Mouse (Mus musculus) embryo, embryonic 9.5 days (tissue): ENCODE measurements around the gene Mrc1.
"Not testable (repeated sequence)": the region's sequence is repeated elsewhere in the genome, so short reads cannot be mapped to it uniquely, and the experiment has no call there.

Experiments
- DNase-seq: peaks from one replicate; pipeline ENCODE4 v3.0.0-alpha.2; 2017; ENCODE audit errors: extremely low spot score

Gene Mrc1

DNA sequence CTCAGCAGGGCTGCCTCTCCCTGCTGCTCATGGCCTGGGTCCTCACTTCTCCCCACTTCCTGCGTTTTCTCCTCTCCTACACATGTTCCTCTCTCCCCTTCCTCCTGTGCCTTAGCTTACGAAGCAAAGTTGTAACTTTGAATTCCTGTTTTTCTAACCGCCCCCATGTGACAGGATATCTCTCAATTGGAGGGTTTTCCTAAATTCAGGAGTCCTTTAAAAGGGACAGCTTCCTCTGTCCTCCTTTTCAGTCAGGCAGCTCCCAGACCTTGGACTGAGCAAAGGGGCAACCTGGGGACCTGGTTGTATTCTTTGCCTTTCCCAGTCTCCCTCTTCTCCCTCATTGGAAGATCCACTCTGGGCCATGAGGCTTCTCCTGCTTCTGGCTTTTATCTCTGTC lies at the start of gene Mrc1:
Gene Mrc1 (plus strand): TSS at position 244 of the 400 bp plus-strand sequence.
- DNase-seq: no peak

DNA sequence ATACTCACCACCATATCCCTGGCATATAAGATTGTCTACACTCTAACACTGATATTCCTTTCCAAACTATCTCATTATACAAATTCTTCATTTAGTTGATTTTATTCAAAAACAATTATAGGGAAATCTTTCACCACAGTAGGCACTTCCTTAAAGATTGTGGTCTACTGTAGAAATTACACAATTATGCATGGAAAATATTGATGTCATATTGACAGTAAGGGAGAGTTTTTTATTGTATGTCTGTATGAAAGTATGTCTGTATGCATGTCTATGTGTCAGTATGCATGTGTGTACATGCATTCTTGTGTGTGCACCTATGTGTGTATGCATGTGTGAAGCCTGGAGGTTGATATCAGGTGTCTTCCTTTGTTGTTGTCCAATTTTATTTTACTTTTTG lies 44.8 kb upstream of the Mrc1 start:
- DNase-seq: no peak

DNA sequence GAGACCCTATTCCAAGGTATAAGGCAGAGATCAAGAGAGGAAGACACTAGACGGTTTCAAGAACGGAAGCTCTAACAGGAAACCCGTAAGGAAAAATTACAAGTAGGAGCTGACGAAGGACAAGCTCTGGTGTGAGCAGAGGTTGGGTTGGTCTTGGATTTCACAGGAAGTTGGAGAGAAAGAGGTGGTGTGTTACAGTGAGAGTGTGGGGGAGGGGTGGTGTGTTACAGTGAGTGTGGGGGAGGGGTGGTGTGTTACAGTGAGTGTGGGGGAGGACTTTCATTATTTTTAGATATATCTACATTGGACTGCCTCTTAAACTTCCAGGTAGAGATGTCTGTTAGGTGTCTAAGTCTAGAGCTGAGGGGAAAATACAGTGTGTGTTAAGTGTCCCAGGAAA lies 38.5 kb upstream of the Mrc1 start:
- DNase-seq: no peak

DNA sequence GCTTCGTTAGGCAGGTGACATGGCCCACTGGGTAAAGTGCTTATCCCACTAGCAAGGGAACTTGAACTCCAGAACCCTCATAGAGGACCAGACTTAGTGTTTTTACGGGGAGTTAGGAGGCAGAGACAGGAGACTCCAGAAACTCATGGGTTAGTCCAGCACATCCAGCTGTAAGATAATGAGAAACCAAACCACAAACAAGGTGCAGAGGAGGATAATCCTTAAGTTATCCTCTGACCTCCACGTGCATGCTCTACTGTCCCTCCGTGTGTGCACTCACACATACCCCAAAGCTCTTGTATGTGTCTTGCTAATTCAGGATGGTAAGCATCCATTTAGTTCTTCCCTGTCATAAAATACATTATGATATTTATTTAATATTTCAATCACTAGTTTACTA lies 37.6 kb upstream of the Mrc1 start:
- DNase-seq: no peak

DNA sequence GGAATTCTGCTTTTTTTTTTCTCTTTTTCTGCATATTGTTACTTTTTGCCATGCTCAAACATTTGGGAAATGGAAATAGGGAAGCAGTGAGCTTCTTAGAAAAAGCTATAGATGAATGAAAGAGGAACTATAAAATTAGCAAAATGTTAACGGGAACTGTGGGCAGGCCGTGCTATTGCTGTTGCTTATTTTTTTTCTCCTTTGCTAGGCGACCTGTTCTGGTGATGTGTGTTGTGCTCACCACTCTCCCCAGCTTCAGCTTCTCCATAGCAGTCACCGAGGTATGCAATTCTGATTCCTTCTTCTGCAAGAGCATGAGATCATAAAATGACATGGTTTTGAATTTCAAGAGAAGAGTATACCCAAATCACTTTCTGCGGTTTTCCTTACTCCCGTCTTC lies 37.1 kb upstream of the Mrc1 start:
- DNase-seq: no peak

DNA sequence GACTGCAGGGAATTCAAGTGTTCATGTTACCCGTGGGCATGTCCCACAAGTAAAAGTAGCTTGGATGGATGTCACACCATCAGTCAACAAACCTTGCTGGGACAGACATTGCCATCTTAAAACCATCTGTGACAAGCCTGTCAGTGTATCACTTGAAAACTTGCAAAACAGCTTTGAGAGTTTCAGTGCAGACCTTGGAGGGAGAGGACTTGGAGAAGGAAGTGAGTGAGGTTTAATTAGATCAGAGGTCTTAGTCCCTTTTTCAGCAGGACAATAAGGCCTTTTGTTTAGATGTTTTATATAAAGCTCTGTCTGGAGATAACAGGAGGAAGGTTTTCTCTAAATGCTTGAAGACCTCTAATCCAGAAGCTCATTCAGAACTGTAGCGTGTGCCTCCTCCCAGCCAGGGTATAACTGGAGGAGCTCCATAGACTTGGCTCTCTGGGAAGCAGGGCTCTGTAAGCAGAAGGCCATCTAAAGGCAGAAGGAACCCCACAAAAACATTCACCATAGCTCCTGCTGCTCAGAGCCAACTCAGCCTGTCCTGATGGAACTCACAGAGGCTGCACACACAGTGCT lies 30.8 kb upstream of the Mrc1 start:
- DNase-seq: not testable (repeated sequence)

DNA sequence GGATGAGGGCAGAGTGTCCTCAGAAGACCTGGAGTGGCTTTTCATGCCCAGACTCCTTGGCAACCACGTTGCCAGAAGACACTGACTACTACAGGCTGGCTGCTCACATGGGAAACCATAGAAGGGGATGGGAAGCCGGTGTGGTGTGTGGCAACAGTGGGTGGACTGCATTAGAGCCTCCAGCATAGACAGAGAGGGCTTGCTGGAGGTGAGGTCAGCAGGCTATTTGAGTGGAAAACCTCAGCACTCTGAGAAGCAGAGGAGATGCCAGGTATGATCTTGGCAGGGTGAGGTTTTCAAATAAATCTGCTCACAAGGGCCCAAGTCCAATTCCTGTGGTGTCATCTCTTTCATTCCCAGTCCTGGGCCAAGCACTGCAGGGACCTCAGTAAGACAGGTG lies 29.6 kb upstream of the Mrc1 start:
- DNase-seq: no peak

DNA sequence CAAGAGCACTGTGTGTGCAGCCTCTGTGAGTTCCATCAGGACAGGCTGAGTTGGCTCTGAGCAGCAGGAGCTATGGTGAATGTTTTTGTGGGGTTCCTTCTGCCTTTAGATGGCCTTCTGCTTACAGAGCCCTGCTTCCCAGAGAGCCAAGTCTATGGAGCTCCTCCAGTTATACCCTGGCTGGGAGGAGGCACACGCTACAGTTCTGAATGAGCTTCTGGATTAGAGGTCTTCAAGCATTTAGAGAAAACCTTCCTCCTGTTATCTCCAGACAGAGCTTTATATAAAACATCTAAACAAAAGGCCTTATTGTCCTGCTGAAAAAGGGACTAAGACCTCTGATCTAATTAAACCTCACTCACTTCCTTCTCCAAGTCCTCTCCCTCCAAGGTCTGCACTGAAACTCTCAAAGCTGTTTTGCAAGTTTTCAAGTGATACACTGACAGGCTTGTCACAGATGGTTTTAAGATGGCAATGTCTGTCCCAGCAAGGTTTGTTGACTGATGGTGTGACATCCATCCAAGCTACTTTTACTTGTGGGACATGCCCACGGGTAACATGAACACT lies 28.2 kb upstream of the Mrc1 start:
- not testable (repeated sequence) for DNase-seq

DNA sequence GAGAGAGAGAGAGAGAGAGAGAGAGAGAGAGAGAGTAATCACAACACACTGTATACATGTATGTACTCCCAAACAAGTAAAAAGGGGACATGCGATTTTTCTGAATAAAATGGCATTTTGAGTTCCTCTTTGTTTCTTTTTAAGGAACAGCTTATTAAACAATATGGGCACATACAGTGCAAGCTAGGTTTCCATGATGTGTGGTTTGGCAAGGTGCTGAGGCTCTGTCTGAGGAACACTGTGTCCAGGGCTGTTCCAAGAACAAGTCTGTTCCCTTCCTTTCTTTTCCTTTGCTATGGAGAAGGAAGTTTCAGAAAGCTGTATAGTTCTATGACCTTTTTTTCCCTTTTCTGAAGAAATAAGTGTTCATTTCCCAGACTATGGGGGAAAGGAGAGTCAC lies 24.9 kb upstream of the Mrc1 start:
- DNase-seq: no peak

DNA sequence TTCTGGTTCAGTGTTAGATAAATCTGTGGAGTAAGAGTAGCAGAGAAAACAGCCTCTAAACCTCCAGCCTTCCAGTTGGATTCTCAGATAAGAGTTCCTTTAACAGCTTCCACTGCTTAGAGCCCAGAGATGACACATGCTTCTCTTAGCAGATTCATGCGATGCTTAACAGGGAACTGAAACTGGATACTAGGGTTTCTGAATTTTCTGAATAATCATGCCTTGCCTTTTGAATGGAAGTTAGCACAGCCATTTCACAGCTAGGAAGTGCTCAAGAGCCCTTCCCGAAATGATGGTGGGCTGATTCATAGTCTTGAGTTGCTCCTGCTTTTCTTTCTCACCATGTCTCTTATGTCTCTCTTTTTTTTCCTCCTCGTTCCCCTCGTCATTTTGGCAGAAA lies 22.4 kb upstream of the Mrc1 start:
- DNase-seq: no peak

DNA sequence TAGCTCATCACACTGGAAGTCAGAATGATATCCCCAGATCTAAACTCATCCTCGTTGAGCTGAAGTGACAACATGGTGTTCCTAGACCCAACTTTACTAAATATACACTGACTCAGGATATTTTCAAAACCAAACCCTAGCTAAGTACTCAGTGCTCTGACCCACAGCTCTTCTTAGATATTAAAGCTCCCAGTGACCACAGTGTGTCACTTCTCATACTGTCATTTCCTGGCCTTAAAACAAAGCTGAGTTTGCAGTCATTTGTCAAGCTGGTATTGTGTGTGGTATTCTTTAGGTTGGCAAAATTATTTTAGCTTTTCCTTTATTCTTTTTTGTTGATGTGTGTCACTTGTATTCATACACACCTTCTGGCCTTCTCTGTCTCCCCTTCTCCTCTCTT lies 18.5 kb upstream of the Mrc1 start:
- no peak for DNase-seq

DNA sequence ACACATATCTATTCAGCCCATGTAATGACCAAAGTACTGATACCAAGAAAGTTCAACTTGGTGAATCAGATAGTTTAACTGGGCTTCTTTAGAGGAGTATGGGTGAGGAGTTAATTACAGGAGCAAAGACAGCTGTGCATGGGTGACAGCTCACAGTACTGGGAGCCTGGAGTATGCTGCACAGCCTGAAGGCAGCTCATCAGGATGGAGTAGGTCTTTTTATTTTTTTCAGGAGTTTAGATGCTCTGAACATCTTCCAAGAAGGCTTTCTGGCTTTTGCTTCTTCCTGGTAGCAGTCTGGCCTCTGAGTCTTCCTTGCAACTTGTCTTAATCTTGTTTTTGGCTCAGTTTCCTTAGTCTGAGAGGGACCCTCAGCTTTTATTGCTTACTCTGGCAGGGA lies 17.6 kb upstream of the Mrc1 start:
- DNase-seq: no peak

DNA sequence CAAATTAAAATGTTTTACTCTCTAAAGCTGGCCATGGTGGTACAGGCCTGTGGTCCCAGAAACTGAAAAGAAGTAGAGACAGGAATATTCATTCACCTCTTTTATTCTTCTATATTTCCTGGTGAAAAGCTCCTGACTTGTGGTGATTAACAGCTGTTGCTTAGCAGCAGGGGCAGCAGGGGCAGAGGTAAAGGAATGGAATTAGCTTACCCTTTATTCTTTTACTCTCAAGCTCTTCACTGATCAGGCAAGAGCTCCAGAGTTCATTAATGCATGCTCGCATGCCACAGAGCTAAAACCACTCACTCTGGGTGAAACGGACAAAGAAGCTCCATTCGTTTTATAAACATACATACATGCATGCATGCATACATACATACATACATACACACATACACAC lies 14.4 kb upstream of the Mrc1 start:
- peak; percentile 8 for DNase-seq

DNA sequence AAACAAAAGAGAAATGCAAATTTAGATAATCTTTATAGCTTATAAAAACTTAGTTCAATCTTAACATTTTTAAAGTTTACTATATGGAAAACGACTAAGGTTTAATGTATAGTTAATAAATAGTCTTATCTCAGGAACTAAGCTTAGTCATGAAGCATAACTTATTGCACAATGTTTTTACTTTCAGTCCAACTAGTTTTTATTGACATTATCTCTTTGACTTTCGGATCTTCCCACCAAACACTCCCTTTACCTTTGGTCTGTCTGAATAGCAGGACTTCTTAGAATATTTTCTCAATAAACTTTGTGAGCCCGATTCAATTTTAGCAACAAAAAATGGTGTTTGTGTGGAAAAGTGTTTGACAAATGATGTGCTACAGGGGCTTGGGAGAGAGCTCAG lies 12.5 kb upstream of the Mrc1 start:
- no peak for DNase-seq

DNA sequence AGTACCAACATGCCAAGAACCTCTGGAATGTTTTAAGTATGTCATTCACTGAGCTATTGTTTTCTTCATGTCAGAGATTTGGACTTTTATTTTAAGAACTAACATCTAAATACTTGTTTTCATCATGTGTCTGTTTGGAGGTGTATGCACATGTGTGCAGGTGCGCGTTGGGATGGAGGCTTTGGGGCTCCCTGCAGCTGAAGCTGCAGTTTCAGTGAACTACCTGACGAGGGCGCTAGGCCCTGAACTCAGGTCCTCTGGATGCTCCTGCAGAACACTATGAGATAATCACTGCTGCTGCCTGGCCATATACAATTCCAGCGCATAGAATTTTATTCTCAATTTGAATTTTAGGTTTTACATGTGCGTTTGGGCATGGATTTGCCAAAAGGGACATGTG lies 11.1 kb upstream of the Mrc1 start:
- no peak for DNase-seq

DNA sequence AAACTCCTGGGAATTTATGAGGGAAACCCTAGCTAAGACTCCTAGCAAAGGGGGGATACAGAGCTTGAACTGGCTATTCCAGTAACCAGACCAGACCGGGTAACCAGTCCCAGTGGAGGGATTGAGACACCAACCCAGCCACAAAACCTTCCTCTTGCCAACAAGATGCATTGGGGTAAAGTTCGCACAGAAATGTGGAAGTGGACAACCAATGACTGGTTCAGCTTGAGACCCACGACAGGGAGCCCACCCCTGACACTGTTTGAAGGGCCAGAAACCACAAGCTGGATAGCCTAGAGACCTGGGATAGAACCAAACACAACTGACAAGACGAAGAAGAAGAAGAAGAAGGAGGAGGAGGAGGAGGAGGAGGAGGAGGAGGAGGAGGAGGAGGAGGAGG lies 4.8 kb upstream of the Mrc1 start:
- no peak for DNase-seq

DNA sequence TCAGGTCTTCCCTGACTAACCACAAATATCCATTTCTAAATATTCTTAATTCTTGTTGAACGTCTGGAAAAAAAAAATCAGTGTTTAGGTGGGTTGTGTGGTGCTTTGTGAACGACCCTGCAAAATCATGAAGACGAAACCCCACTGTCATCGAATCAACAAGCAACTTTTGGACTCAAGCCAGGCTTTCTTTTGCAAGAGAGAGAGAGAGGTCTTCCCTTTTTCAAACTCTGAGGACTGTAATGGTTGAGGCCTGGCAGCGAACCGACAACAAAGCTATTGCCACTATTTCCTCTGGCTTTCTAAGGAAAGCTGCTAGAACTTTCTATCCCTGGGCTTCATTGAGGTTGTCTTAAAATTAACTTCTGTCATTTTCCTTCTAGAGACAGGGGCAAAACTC lies 697 bp upstream of the Mrc1 start:
- DNase-seq: no peak

DNA sequence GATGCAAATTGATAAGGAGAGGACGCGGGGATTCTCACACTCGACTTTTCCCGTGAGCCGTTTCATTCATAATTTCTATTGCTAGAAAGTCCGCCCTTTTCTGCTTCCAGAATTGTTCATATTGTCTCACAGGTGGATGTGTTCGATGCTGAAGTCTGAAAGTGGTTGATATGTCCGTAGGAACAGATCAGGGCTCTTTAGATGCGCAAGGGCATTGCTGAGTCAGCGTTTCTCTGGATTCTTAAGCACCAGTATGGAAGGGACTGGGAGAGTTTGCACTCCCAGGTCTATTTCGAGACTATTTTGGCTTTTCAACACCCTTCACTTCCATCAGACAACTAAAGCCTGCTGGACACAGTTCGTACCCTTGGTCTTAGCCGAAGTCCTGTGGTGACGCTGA lies 787 bp downstream of the Mrc1 start:
- no peak for DNase-seq

DNA sequence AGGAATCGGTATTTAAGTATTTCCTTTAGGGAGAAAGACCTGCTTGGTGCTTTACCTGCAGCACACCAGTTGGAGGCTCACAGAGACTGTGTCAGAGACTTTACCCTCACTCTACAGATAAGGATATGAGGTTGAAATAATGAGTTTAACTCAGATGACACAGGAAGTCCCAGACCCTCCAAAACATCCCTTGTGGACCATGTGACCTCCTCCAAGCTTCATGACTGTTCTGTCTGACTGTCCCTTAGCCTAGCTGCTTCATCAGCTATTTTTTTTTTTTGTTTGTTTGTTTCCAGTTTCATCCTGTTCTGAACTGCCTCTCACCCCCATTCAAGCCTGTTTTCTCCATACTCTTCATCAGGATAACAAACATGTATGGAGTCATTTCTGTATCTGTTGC lies 3.7 kb downstream of the Mrc1 start:
- no peak for DNase-seq

DNA sequence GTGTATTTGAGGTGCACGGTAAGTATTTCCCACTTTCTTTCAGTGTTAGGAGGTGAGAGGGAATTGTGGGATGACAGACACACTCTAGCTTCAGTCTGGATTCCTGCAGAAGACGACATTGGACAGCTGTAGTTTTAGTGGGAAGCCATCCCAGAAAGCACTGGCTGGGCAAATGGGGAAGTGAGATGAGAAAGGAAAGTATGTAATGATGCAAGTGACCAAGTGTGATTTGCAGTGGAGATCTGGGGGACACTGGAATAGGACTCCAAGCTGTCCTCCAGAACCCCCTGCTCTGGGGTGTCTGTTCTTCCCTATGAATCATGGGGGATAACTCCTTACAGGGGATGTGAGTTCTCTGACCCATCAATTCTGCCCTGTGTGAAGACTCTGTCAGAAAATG lies 4.8 kb downstream of the Mrc1 start:
- no peak for DNase-seq

DNA sequence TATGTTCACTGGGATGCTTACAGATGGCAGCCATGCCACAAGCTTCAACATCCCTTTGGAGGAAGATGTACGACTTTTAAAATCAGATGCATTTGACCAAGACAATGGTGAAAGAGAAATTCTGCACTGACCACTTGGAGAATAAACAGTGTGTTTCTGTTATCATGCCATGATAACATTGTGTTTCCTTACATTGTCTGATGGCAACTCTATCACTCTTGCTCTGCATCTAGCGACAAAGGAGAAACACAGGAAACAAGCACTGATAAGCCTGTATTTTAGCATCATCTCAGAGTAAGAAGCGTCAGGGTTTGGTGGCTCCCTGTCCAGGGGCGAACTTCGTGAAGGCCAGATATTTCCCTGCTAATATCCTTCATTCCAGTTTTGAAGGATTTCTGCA lies 6.1 kb downstream of the Mrc1 start:
- DNase-seq: no peak

DNA sequence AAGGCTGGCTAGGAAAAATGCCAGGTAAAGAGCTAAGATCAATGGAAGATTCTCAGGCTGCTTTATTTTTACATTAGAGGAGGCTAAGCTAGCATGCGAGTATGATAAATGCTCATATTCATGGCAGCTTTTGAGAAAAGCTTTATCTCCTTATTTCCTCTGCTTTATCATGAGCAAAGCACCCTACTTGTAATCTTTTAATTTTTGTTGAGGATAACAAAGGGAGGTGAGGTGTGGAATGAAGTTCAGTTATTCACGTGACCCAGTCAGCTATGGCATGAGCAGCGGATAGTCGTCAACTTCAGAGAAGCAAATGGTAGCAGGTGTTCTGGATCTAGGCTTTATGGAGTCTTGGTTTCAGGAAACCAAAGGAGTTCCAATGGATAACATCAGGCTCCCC lies 7.7 kb downstream of the Mrc1 start:
- DNase-seq: no peak

DNA sequence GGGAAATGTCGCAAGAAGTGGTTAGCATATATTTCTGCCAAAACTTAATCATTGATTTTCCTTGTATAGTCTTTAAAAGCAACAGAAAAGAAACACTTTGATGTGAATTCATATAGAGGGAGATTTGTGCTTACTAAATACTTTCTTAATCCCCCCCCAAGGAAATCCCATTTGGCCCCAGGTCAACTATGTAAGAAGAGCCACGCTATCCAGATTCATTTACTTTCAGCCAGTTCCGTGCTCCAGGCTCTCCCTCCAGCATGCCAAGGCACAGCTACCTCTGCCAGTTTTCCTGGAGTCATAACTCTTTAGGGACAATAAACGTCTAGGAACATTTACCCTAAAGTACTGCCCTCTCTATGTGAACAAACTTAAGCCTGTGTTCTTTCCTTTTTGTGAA lies 8.5 kb downstream of the Mrc1 start:
- DNase-seq: no peak

DNA sequence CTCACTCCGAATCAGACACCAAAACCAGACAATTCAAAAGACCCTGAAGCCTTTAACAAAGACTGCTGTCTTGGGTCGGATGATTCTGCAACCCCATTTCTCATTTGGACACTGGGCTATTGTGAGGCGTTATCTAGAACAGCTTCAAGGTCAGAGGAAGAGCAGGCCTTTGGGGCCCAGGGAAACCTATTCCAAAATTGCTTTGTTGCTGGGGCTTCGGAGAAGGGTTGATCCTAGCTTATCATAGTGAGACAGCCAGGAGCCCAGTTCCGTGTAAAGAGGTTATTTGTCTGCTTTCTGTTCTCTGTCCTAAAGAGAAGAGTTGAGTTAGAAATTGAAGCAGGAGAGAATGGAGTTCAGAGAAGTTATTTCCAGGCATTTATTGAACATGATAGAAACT lies 10.0 kb downstream of the Mrc1 start:
- DNase-seq: no peak
